Mouse (Mus musculus): ENCODE results near the gene Crxos. TPM values are rescaled to one million over a fixed set of nuclear protein-coding genes. Genes with fewer than 3 reads are reported as not detected.
"Not testable (repeated sequence)": the region's sequence is repeated elsewhere in the genome, so short reads cannot be mapped to it uniquely, and the experiment has no call there.

The Crxos gene
- polyA plus RNA-seq, 1 experiment, result not detected

DNA sequence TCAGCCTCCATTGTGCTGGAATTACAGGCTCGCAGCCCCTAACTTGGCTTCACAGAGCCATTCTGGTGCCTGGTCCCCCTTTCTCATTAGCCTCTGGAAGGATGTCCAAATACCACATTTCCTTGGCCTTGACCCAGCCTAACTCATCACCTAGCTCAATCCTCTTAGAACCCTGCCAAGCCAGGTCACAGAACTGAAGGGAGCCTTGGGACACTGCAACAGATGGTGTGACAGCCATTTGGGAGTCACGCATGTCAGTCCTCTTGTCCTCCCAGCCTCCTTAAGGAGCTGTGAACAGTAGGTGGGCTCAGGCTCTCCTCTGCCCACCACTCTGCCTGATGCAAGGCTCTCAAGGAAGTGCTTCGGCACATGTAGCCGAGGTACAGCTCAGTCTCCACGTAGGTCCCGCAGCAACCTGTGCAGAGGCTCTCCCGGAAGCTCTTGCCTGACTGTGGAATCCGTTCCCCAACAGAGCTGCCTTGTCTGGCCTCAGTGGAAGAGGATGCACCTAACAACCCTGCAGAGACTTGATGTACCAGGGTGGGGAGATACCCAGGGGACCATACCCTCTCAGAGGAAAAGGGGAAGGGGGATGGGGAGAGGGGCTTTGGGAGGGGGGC, 25.7 kb downstream of the Crxos start:
- no peak overlapping the region for H3K4me3 ChIP-seq (ENCODE audit: insufficient read depth, poor library complexity, severe bottlenecking)
- H3K79me3 ChIP-seq (ENCODE audit: low read depth), result no peaks in the 10 kb centered on the region
- H3K79me2 ChIP-seq (ENCODE audit: control insufficient read depth, insufficient read depth), result no peaks in the 10 kb centered on the region
- H3ac ChIP-seq (ENCODE audit: control insufficient read depth, insufficient read length, low read depth), result no peak overlapping the region
- no peaks in the 10 kb centered on the region for H3K36me3 ChIP-seq (ENCODE audit: control insufficient read depth, insufficient read depth)
- TF ChIP-seq FOSL1 (IDR thresholded peaks at IDR 0.05; ENCODE audit: insufficient read depth, low read length, poor library complexity, severe bottlenecking) (no peak), CEBPB (IDR thresholded peaks at IDR 0.05; ENCODE audit: low read depth) (no peak), CTCF (IDR thresholded peaks at IDR 0.05; ENCODE audit: control insufficient read depth, insufficient read depth, insufficient read length) (no peak), MAX (IDR thresholded peaks at IDR 0.05) (no peak), MYOG (IDR thresholded peaks at IDR 0.05; ENCODE audit: control insufficient read depth, extremely low read depth, insufficient read length) (no peak), USF1 (IDR thresholded peaks at IDR 0.05; ENCODE audit: low read depth) (no peak), MYOD1 (IDR thresholded peaks at IDR 0.05; ENCODE audit: control insufficient read depth, insufficient read length, low read depth) (no peak)
- H3K27me3 ChIP-seq (ENCODE audit: control insufficient read depth, insufficient read depth, insufficient read length), result peaks cover 22% of the 10 kb centered on the region

DNA sequence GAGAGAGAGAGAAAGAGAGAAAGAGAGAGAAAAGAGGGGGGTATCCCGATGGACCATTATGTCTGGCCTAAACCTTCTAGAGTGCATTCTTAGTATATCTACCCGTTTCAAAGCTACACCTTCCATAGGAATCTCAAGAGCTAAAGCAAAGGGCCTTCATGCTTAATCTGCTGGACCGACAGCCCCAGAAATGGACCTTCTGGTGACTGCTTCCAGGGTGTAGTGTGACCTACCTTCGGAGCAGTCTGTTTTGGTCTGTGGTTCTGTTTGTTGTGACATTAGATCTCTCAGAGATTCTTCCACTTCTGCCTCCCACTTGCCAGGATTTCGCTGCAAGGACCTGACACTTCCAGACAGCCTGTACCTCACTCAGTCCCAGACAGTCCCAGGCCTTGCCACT, 28.1 kb downstream of the Crxos start:
- no peak overlapping the region for H3ac ChIP-seq (ENCODE audit: control insufficient read depth, insufficient read length, low read depth)
- H3K79me3 ChIP-seq (ENCODE audit: low read depth), result no peaks in the 10 kb centered on the region
- no peak overlapping the region for H3K4me3 ChIP-seq (ENCODE audit: insufficient read depth, poor library complexity, severe bottlenecking)
- peaks cover 14% of the 10 kb centered on the region for H3K27me3 ChIP-seq (ENCODE audit: control insufficient read depth, insufficient read depth, insufficient read length)
- H3K36me3 ChIP-seq (ENCODE audit: control insufficient read depth, insufficient read depth), result no peaks in the 10 kb centered on the region
- H3K79me2 ChIP-seq (ENCODE audit: control insufficient read depth, insufficient read depth), result no peaks in the 10 kb centered on the region
- TF ChIP-seq MAX (IDR thresholded peaks at IDR 0.05), result no peak
- no peak for TF ChIP-seq CTCF (IDR thresholded peaks at IDR 0.05; ENCODE audit: control insufficient read depth, insufficient read depth, insufficient read length)
- TF ChIP-seq USF1 (IDR thresholded peaks at IDR 0.05; ENCODE audit: low read depth), result no peak
- no peak for TF ChIP-seq MYOD1 (IDR thresholded peaks at IDR 0.05; ENCODE audit: control insufficient read depth, insufficient read length, low read depth)
- TF ChIP-seq FOSL1 (IDR thresholded peaks at IDR 0.05; ENCODE audit: insufficient read depth, low read length, poor library complexity, severe bottlenecking), result no peak
- TF ChIP-seq MYOG (IDR thresholded peaks at IDR 0.05; ENCODE audit: control insufficient read depth, extremely low read depth, insufficient read length), result no peak
- no peak for TF ChIP-seq CEBPB (IDR thresholded peaks at IDR 0.05; ENCODE audit: low read depth)

DNA sequence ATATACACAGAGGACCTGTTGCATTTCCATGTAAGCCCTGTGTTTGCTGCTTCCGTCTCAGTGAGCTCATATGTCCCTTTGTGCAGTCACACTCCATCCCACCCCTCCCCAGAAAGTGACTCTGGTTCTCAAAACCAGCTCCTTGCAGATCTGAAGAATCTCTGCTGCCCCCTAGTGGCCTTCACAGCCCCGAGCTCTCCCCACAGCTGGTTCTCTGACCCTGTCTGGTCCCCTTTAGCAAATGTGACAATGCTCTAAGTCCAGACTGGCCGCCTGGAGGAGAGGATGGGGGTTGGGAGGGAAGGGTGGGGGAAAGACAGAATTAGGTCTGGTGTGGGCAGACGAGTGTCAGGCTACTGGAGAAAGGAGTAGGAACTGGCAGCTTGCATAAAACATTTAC, 29.8 kb downstream of the Crxos start:
- Histone ChIP-seq H3K27me3 (ENCODE audit: control insufficient read depth, insufficient read depth, insufficient read length) (peaks cover 4% of the 10 kb centered on the region), H3K36me3 (ENCODE audit: control insufficient read depth, insufficient read depth) (peaks cover 7% of the 10 kb centered on the region), H3K4me3 (ENCODE audit: insufficient read depth, poor library complexity, severe bottlenecking) (no peak overlapping the region), H3K79me2 (ENCODE audit: control insufficient read depth, insufficient read depth) (no peaks in the 10 kb centered on the region), H3ac (ENCODE audit: control insufficient read depth, insufficient read length, low read depth) (no peak overlapping the region), H3K79me3 (ENCODE audit: low read depth) (no peaks in the 10 kb centered on the region)
- TF ChIP-seq FOSL1 (IDR thresholded peaks at IDR 0.05; ENCODE audit: insufficient read depth, low read length, poor library complexity, severe bottlenecking) (no peak), CTCF (IDR thresholded peaks at IDR 0.05; ENCODE audit: control insufficient read depth, insufficient read depth, insufficient read length) (peak; percentile 51)

GRCm38 (mm10) chr7:15914252-15914651, 31.8 kb downstream of the Crxos start:
- Histone ChIP-seq H3K79me3 (ENCODE audit: low read depth) (no peaks in the 10 kb centered on the region), H3K79me2 (ENCODE audit: control insufficient read depth, insufficient read depth) (peaks cover 3% of the 10 kb centered on the region), H3K36me3 (ENCODE audit: control insufficient read depth, insufficient read depth) (peaks cover 17% of the 10 kb centered on the region), H3K4me3 (ENCODE audit: insufficient read depth, poor library complexity, severe bottlenecking) (no peak overlapping the region), H3ac (ENCODE audit: control insufficient read depth, insufficient read length, low read depth) (no peak overlapping the region), H3K27me3 (ENCODE audit: control insufficient read depth, insufficient read depth, insufficient read length) (no peaks in the 10 kb centered on the region)
- TF ChIP-seq MAX (IDR thresholded peaks at IDR 0.05) (no peak), CTCF (IDR thresholded peaks at IDR 0.05; ENCODE audit: control insufficient read depth, insufficient read depth, insufficient read length) (peak; percentile 8)

DNA sequence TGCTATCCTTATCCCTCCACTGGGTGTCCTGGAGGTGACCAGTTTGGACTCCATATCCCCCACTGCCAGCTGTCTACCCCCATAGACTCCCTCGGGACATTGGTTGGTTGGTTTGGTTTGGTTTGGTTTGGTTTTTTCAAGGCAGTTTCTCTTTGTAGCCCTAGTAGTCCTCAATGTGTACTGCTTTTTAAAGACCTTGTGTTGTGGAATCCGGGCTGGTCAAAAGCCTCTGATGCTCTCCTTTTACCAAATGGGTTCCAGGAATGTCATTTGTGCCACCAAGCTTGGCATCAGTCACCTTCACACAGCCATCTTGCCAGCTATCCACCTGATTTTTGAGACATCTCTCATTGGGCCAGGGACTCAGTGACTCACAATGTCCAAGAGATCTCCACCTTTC, 32.3 kb downstream of the Crxos start:
- no peak for TF ChIP-seq USF1 (IDR thresholded peaks at IDR 0.05; ENCODE audit: low read depth)
- no peak for TF ChIP-seq MYOG (IDR thresholded peaks at IDR 0.05; ENCODE audit: control insufficient read depth, extremely low read depth, insufficient read length)
- TF ChIP-seq MAX (IDR thresholded peaks at IDR 0.05), result no peak
- TF ChIP-seq CEBPB (IDR thresholded peaks at IDR 0.05; ENCODE audit: low read depth), result no peak
- Histone ChIP-seq H3K36me3 (ENCODE audit: control insufficient read depth, insufficient read depth) (peaks cover 18% of the 10 kb centered on the region), H3K4me3 (ENCODE audit: insufficient read depth, poor library complexity, severe bottlenecking) (no peak overlapping the region), H3K79me2 (ENCODE audit: control insufficient read depth, insufficient read depth) (peaks cover 8% of the 10 kb centered on the region), H3K79me3 (ENCODE audit: low read depth) (peaks cover under 1% of the 10 kb centered on the region), H3K27me3 (ENCODE audit: control insufficient read depth, insufficient read depth, insufficient read length) (no peaks in the 10 kb centered on the region), H3ac (ENCODE audit: control insufficient read depth, insufficient read length, low read depth) (no peak overlapping the region)

- H3K27me3 ChIP-seq (ENCODE audit: control insufficient read depth, insufficient read depth, insufficient read length); H3K4me3 ChIP-seq (ENCODE audit: insufficient read depth, poor library complexity, severe bottlenecking); H3ac ChIP-seq (ENCODE audit: control insufficient read depth, insufficient read length, low read depth); H3K79me3 ChIP-seq (ENCODE audit: low read depth): not testable (repeated sequence)
- Histone ChIP-seq H3K79me2 (ENCODE audit: control insufficient read depth, insufficient read depth) (peaks cover 17% of the 10 kb centered on the region), H3K36me3 (ENCODE audit: control insufficient read depth, insufficient read depth) (peaks cover 24% of the 10 kb centered on the region)
Measured at GRCm38 (mm10) chr7:15915695-15916094, 33.3 kb downstream of the Crxos start.

All from C2C12 (cell line).